Mouse (Mus musculus) liver (tissue): ENCODE data around the gene Hlx.
A peak's percentile ranks its signal among the peaks of the same experiment; 100 is the strongest.

ENCODE experiments used
- DNase-seq: peaks from one replicate; pipeline ENCODE4 v3.0.0-alpha.2; 2020; ENCODE audit warnings: mixed read lengths

The Hlx gene

DNA sequence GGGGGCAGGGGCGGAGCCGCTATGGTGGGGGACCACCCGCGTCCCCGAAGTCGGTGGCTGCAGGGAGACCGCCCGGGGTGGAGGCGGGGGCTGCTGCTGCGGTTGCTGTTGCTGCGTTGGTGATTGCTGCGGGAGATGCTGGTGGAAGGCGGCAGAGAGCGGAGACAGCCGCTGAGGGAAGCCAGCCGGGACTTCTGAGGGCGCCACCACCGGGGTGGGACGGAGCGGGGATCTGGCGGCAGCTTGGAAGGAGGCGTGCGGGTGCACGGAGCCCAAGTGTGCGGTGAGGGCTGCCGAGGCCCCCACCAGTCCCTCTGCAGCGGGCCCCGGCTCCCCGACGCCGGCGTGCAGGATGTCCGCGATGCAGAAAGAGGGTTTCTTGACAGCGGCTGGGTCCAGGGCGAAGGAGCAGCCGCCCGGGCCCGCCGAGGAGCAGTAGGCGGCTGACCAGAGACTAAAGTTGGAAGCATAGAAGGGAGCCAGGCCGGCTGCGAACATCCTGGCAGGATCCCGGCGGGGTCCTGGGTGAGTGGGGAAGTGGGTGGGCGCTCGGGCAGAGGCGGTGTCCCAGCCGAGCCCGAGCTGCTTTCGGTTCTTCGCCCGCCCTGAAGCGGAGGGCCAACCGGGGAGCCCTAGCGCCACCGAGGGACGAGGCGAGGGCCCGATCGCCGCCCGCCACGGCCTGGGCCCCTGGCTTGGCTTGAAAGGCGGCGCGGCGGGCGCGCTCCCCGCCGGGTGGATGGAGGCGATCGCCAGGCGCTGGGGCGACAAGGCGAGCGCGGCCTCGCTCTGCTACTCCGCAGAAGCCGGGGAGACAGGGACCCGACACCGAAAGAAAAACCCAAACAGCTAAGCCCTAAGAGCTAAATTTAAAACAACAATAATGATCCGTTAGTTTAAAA is 524 bp downstream of the Hlx start:
- peak; percentile 55 for DNase-seq

DNA sequence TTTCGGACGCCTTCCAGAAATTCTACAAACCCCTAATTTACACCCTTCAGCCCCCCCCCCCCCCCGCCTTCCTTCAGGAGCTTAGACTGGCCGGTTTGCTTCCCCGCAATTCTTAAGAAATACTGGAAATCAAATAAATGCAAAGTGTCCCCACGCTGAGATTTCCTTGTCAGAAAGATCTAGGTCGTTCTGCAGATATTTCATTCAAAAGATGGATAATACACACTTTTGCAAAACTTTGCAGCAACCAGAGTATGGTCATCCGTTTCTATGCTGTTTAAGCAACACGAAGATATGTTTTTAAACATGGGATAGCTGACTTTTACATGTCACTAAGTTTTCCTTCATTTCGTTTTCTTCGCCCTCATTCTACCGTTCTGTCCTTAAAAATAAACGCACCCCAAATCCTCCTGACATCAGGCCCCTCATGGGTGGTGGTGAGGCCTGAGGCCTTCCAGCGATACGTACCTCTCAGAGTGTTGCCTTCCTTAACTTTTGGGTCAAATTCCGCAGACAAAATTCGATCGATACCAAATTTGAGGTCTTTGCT is 1.3 kb downstream of the Hlx start:
- DNase-seq, result no peak

DNA sequence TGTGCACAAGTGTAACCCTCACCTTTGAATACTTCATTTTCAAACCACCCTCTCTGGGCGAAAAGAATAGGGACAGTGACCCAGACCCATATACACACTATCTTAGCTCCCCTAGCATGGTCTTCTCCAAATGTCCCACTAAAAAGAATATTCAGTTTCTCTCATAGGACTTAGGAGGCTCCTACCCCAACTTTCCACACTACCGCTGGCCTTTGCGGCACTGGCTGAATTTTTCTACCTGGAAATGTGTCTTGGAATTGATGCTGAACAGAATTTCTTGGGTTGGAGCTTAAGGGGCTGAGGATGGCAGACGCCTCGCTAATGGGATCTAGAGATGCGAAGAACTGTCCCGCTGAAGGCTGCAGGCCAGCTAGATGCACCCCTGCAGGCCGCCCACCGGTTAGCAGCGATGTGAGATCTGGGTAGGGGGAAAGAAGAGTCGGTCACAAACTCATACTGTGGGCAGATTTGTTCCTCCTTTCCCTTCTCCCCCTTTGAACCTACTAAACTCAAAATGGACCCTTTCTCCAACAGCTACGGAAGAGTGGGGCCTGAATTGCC is 1.9 kb downstream of the Hlx start:
- no peak for DNase-seq

DNA sequence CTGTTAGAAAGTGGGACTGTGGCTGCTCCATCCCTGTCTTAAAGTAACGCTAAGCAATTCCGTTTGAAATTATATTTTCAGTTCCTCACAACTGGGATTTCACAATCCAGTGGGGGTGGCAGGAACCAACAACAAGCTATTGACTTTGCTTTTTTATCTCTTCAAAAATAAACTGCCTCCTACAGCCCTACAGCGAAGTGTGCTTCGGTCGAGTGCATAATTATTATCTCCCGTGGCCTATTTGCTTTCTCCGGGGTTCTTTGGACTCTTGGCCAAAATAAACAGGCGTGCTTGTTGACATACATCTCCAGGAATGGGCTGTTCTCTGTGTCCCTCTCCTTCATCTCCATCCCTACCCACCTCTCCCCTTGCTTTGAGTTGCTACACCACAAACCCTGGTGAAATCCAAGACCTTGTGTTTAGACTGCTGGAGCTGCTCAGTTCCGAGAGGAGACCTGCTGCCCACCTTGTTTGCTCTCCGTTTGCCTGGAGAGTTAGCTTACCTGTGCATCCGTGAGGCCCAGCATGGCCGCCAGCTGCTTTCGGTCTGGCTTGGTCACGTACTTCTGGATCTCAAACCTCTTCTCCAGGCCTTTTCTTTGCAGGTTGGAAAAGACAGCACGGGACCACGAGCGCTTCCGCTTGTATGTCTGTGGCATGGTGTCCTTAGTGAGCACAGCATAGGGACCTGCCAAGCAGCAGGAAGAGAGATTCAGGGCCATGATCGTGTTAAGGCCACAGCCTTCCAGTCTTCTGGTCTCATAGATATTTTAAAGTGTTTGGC is 2.9 kb downstream of the Hlx start:
- no peak for DNase-seq

DNA sequence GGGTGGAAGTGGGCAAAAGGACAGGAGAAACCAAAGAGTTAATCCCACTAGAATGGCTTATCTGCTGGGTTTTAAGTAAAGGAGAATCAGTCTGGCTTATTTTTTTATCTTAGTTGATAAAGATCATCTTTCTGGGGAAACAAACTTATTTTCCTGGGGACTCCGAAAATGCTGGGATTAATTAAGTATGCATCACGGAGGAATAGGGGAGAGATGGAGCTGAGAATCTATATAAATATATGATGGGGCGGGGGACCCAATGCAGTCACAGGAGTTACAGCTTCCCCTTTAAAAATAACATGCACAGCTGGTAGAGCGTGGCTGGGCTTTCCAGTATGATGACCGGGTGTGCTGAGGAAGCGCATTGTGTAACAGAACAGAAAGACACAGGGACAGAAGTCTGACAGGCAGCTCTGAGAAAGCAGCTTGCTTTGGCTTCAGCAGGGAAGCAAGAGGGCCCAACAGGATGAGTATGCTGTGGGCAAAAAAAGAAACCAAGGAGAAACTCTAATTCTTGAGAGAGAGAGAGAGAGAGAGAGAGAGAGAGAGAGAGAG is 3.8 kb downstream of the Hlx start:
- no peak for DNase-seq

DNA sequence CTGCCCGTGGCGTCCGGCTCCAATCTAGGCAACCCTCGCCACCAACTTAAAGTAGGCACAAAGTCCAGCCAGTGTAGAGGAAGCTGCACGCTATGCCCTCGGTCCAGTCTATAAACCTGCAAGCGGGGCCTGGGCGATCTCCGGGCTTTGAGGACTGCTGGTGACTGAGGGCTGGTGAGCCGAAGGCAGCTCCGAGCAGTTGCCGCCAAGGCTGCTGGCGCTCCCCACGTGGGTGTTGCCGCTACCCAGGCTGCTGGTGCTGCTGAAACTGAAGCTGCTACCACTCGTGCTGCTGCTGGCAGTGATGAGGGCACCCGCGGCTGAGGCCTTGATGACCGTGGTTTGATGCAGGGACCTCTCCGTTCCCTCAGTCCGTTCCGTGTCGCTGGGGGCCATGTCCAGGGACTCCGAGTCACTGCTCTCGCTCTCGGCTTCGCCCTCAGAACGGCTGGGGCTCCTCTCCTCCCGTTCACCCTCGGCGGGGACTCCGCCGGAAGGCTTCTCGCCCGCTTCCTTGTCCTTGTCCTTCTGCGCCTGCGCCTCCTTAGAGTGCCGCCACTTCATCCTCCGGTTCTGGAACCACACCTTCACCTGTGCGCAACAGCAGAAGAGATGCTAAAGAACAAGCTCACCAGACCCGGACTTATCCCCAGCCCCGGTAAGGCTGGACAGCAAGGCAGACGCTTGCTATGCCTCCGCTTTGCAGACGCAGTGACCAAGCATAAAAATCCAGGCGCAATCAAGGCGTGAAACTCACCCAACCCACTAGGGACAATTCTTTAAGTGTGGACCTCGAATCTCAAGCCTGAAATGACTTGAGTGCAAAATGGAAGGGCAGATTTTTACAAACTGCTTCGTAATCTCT is 4.8 kb downstream of the Hlx start:
- no peak for DNase-seq

DNA sequence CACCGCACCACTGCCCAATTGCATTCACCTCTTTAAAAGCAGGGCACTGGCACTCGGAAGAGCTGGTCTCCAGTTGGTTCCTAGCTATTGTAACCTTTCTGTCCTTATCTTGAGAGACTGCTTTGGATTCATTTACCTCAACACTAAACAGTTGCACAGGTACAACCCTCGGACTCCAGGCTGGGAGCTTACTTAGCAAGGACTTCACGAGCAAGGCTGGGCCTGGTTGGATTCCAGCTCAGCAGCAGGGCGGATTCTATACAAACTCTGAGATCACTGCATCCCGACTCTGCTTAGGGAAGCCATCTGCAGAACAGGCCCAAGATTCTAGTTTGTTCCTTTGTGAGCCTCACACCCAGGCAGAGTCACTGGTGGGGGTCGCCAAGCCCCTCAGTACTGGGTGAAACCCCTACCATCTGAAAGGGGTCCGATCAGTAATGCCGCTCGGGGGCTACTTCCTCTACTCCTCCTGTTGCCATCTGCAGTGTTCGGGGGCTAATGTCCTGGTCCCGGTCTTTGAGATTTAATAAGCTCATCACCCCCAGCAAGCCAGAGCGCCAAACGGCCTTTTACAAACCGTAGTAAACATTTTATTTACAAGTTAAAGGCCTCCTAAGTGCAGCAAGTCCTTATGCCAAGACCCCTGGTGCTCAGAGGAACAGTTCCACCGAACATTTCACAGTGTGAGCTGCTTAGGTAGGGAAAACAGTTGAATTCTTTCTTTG is 5.7 kb downstream of the Hlx start:
- DNase-seq, result no peak

DNA sequence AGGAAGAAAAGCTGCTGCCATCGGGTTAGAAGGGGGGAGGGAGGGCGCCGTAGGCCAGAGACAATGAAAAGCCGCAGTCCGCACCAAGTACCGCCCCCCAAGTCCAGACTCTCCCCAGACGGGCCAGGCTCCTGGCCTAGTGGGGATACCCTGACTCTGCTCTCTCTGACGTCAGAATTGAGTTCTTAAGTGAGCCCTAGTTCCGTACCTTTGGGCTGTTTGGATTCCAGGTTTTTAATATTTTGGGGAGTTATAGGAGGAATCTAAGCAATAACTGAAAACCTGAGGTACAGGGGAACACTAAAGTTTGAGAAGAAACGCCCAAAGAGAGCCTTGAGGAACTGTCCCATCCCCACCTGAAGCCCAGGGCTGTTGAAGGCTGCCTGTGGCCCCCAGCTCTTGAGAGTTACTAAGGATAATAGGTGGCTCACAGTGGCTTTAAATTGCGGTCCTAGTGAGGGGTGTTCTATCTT is 7.1 kb downstream of the Hlx start:
- no peak for DNase-seq

DNA sequence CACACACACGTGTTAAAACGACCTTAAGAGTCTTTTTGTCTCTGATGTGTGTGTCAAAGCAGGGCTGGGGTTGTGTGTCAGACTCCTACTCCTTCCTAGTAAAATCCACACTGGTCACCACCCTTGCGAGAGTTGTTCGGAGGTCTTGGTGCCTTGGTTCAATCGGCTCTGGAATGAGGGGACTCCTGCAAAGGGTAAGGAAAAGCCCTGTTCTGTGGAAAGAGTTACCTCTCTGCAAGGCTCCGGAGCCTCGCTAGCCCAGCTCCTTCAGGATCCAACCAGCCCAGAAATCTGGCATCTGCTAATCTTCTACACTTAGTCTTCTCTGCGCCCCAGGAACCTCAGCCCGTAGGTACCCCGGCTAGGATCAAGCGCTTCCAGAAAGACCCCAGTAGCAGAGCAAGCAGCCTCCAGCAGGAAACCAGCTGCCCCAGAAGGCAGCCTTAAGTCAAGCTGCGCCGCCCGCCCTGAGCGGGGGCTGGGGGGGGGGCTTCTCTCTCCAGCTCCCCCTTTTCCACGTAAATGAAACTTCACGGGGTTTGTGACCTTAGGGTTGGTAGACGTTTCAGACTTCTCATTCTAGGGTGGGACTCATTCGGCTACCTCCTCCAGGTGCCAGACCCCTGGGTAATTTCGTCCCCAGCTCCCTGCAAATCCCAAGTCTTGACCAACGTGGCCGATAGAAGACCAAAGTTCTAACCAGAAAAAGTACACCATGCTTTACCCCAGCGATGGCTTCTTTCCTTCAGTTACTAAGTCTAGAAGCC is 7.7 kb downstream of the Hlx start:
- no peak for DNase-seq

DNA sequence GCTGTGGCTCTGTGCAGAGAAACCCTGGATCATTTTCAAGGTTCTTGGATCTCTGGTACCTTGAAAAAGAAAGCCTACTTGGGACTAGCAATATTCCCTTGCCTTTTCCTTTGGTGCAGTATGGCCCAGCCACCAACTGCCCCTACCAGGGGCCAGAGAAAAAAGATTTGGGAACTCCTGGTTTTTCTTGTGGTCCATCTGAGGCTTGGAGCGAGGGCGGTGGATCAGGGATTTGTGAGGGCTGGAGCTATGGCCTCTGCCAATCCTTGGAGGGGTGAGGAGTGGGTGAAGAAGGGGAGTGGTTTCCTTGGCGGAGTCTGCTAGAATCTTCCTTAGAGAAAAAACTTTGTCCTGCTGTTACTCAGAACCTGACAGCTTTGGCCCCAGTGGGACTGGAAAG is 8.5 kb downstream of the Hlx start:
- DNase-seq, result no peak

DNA sequence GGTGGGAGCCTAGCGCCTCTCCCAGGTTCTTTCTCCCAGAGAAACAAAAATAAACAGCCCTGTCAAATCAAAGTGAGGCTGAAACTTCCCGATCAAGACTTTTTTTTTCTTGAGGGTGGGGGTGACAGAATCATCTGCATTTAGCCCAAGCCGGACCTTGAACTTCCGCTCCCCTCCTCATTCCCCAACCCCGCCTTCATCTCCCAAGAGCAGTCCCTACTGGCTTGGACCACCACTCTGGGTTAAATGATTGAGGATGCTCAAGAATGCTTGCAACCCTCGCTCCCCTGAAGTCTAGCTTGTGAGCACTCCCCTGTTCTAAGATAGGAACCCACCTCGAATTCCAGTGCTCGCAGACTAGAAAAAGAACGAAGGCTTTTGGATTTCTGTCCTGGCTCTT is 11.3 kb downstream of the Hlx start:
- no peak for DNase-seq

DNA sequence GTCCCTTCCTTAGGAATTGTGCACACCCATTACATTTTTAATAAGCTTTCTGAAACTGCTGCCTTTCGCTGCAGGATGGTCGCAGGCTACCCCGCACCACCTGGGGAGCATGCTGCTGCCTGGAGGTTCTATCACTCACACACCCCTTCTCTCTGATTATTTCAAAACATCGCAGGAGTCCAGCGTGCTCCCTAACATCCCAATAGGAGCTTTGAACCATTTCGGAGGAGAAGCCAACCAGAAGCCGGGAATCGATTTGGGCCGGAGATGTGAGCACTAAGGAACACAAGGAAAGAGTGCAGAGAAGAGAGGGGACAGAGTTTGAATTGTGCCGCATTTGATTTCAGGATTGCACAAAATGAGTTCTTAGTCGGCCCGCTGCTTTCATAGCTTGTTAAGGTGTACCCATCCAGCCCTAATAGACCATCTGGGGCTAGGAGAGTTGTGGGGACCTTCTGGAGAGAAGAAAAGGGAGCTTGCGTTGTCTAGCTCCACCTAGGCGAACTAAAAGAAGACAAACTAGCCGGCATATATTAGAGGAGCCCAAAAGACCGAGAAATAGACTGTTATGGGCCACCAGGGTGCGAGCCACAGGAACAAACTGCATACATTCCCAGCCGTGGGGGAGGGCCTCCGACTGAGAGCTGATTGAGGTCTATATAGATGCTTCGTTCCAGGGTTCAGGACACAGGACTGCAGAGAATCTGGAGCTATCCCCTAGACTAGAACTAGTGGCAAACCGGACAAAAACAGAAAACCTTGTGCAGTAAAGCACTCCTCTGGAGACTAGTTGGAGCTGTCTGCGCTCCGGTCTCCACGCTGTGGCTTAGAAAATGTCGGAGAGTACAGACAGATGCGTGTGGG is 12.0 kb downstream of the Hlx start:
- no peak for DNase-seq

DNA sequence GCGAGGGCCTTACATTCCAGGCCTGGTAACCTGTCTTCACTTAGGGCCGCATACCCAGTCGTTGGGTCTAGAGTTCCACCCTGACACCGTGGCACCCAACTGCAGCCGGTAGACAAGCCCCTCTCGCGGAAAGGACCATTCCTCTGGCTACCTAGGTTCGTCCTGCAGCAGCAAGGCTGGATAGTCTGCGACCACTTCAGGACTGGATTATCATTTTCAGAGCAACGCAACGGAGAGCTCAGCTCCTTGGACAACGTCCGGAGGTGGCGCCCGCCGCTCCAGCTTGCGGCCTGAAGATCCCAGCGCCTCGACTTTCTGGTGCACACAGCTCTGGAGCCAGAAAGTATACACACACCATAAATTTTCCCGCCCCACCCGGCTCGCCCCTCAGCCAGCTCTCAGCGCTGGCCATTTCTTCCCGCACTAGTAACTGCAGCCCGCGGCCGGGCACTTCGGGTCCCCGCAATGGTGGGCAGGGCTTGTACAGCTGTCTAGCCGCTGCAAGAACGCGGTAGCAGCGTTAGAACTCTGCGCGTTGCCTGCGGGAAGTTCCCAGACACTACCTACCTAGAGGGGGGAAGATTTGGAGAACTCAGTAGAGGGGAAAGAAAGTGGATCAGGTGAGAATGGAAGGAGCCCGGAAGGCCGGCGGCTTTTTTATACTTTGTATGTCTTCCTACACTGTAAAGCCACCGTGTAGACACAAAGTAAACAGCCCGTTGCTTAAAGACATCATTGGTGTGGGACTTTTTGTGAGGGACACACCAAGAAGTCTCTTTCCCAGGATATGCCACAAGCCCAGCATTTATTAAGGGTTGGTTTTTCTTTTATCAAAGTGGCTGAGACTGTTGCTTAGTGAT is 13.9 kb downstream of the Hlx start:
- no peak for DNase-seq

DNA sequence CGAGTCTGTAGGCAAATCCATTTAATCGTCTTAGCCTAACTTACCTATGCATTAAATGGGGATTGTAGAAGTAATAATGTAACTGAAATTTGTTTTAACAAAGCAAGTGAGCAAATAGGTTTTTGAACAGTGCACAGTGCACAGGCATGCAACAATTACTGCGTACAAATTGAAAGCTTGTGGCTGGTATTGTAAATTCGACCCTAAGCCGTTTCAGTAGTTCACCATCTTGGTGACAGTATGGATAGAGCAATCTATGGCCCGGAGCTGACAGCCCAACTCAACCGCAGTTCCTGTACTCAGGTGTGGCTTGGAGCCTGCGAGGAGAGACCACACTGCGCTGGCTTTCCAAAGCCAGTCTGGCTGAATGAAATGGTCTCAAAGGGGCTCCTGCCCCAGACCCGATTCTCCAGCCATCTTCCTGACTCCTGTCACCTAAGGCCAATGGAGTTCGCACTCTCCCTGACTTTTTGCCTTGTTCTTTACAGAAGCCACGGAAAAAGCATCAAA is 14.7 kb downstream of the Hlx start:
- no peak for DNase-seq

DNA sequence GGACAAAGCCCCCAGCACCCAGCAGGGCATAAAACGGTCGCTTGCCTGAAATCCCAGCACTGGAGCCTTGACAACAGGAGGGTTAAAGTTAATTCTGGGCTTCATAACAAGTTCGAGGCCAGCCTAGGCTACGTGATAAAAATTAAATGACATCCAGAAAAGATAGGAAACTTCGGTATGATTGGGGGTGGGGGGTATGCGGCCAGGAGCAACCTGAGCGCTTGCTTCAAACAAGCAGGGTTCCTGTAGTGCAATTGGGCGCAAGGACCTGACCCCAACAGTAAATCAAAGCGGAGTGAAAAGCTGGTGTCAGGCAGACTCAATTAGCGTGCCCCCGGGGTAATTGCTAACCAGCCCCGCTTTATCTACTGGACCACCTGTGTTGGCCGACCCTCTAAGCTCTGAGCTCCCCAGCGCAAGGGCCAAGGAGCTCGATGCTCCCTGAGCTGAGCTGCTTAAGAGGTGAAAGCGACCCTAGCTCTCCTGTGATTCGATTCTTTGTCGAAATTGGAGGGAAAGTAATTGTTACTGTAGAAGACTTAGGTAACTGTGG is 15.3 kb downstream of the Hlx start:
- DNase-seq, result no peak

DNA sequence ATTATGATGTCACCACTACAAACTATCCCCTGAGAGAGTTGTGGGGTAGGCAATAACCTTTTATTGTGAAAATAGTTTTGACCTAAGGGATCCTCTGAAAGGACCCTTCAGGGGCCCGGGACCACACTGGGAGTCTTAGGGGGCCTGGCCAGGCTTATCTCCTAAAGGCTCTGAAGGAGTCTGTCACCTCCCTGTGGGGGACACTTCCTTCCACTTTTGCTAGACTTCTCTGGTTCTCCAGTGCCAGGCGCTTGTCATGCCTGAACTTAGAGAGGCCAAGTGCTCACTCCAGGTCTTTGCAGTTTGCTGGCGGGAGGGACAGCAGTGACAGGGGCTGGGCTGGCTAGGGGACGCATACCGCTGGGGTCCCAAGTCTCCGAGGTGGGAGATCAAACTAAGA is 16.3 kb downstream of the Hlx start:
- DNase-seq, result no peak

DNA sequence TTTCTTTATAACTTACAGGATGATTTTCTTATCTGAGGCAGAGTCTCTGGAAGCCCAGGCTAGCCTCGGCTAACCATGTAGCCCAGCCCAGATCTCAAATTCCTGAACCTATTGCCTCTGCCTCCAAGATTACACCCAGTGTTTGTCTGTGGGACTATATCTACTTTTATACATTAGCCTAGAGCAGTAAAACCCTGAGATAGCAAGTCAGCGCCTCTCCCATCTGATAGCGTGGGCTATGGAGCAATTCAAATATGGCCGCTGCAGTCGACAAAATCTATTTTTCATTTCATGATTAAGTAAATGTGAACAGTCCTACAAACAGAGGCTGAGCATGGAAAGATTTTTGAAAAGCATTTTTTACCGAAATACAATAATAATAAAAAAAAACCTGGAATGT is 16.7 kb downstream of the Hlx start:
- no peak for DNase-seq

DNA sequence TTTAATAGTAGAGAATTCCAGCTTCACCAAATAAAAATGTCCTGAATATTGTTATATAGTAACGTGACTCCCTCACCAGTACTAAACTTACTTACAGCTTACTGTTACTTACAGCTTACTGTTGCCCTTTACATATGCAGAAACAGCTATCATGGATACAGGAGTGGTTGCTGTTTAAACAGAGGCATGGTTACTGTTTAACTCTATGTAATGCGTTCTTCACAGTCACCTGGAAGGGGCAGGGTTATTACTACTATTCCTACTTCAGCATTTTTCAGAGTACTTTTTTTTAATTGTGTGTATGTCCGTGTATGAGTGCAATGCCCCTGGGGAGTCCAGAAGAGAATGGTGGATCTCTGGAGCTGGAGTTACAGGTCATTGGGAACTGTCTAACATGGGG is 17.9 kb downstream of the Hlx start:
- DNase-seq, result no peak
